Mouse (Mus musculus): ENCODE results near the gene Snap25. TPM values are rescaled to one million over a fixed set of nuclear protein-coding genes. Genes with fewer than 3 reads are reported as not detected.

The Snap25 gene
- total and polyA plus RNA-seq, 3 experiments, result 0.11 TPM; not detected in 2

DNA sequence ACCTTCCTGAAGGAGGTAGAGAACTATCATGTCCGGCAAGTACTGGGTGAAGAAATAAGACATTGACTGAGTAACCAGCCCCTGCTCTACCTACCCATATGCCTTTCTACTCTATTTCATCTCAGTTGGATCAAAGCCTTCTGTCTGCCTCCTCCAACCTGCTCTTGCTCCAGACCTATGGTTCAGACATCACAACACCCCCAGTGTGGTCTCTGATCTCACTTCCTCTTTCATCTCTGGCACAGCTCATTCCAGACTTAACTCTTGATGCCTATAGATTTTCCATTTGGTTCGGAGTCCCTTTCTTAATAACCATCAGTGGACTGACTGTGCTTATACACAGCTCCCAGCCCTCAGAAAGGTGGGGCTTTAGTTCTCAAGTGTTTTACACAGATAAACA, 37.1 kb upstream of the Snap25 start:
- Histone ChIP-seq H3K4me1 (ENCODE audit: insufficient read depth, low read depth, low read length) (no peaks in the 10 kb centered on the region), H3K27me3 (ENCODE audit: insufficient read depth, low read length) (no peaks in the 10 kb centered on the region), H3K36me3 (replicated peaks) (no peaks in the 10 kb centered on the region), H3K9me3 (replicated peaks) (peaks cover 25% of the 10 kb centered on the region), H3K4me3 (ENCODE audit: low read depth, low read length) (no peak overlapping the region)
- DNase-seq (ENCODE audit: low spot score) (no peak), ATAC-seq (ENCODE audit: extremely low read depth, insufficient number of reproducible peaks, low FRiP score, poor library complexity, severe bottlenecking) (no peak)
- TF ChIP-seq POLR2AphosphoS5 (IDR thresholded peaks at IDR 0.05; ENCODE audit: insufficient replicate concordance, low read depth, low read length) (no peak), GATA1 (IDR thresholded peaks at IDR 0.05; ENCODE audit: borderline replicate concordance, low read length) (no peak), TAL1 (conservative IDR thresholded peaks at IDR 0.05; ENCODE audit: low read depth, low read length) (no peak), CTCF (IDR thresholded peaks at IDR 0.05; ENCODE audit: low read depth, low read length) (no peak), GATA2 (IDR thresholded peaks at IDR 0.05; ENCODE audit: borderline replicate concordance, low read depth, low read length) (no peak)

DNA sequence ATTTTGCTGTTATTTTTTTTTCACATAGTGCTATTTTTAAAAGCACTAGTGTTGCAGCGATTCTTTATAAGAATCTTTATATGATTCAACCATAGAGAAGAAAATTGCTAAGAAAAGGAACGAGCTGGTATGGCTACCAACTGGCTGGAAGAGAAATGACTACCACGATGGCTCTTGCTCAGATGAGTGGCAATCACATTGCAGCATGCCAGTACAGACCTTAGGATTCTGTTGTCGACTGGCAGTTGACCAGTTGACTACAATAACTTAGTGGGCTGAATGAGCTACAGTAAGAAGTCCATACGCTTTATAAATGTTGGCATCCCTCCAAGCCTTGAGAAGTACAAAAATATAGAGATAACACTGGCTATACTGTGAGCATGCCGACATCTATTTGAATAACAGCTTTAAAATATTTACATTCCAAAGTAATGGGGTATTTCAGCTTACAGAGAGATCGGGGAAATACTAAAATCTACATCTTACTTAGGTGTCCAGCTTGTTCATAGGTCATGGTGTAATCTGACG, 36.3 kb upstream of the Snap25 start:
- H3K36me3 ChIP-seq (replicated peaks), result no peaks in the 10 kb centered on the region
- H3K4me1 ChIP-seq (ENCODE audit: insufficient read depth, low read depth, low read length), result no peaks in the 10 kb centered on the region
- peaks cover 27% of the 10 kb centered on the region for H3K9me3 ChIP-seq (replicated peaks)
- ATAC-seq (ENCODE audit: extremely low read depth, insufficient number of reproducible peaks, low FRiP score, poor library complexity, severe bottlenecking), result no peak
- H3K27me3 ChIP-seq (ENCODE audit: insufficient read depth, low read length), result no peaks in the 10 kb centered on the region
- DNase-seq (ENCODE audit: low spot score), result no peak
- TF ChIP-seq GATA1 (IDR thresholded peaks at IDR 0.05; ENCODE audit: borderline replicate concordance, low read length), result no peak
- no peak for TF ChIP-seq TAL1 (conservative IDR thresholded peaks at IDR 0.05; ENCODE audit: low read depth, low read length)
- TF ChIP-seq GATA2 (IDR thresholded peaks at IDR 0.05; ENCODE audit: borderline replicate concordance, low read depth, low read length), result no peak
- no peak for TF ChIP-seq CTCF (IDR thresholded peaks at IDR 0.05; ENCODE audit: low read depth, low read length)
- no peak for TF ChIP-seq POLR2AphosphoS5 (IDR thresholded peaks at IDR 0.05; ENCODE audit: insufficient replicate concordance, low read depth, low read length)
- H3K4me3 ChIP-seq (ENCODE audit: low read depth, low read length), result no peak overlapping the region

DNA sequence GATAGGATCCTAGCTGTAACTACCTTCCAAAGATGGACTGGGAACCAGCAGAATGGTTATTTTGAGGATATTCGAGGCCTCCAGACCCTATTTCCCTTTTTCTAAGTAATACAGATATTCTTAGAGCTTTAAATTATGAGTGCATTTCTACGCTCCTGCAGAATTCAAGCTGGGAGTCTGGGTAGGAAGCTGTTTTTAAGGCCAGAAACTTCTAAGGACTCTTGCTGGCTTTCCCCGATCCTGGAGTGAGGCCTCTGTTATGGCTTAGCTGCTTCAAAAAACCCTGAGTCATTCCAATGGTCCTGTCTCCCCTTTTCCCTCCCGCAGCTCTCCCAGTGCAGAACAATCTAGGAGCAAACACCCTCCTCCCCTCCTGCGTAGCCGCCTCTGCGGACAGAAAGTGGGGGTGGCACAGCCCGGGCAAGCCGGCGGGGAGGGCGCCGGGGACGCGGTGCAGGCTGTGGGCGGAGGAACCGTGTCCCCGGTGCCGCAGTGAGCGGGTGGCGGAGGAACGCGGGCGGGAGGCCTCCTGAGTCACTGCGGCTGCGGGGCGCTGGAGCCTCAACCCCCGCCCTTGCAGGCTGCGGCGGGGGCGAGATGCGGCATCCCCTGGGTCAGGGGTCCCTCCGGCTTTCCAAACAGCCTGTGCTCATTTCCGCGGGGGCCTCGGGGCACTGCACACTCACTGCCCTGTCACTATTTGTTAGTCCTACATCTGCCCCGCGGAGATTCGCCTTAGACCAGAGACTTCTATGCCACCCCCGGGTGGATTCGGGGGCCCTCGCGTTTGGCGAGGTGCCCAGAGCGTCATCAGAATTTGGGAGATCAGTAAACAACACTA, 34.7 kb upstream of the Snap25 start:
- no peak for DNase-seq (ENCODE audit: low spot score)
- Histone ChIP-seq H3K9me3 (replicated peaks) (peaks cover 39% of the 10 kb centered on the region), H3K4me3 (ENCODE audit: low read depth, low read length) (peak overlapping the region; percentile 20; the same call in 1 of the 2 replicates), H3K36me3 (replicated peaks) (no peaks in the 10 kb centered on the region), H3K27me3 (ENCODE audit: insufficient read depth, low read length) (no peaks in the 10 kb centered on the region), H3K4me1 (ENCODE audit: insufficient read depth, low read depth, low read length) (no peaks in the 10 kb centered on the region)
- TF ChIP-seq TAL1 (conservative IDR thresholded peaks at IDR 0.05; ENCODE audit: low read depth, low read length), result no peak
- TF ChIP-seq GATA1 (IDR thresholded peaks at IDR 0.05; ENCODE audit: borderline replicate concordance, low read length), result no peak
- TF ChIP-seq POLR2AphosphoS5 (IDR thresholded peaks at IDR 0.05; ENCODE audit: insufficient replicate concordance, low read depth, low read length), result no peak
- TF ChIP-seq GATA2 (IDR thresholded peaks at IDR 0.05; ENCODE audit: borderline replicate concordance, low read depth, low read length), result no peak
- TF ChIP-seq CTCF (IDR thresholded peaks at IDR 0.05; ENCODE audit: low read depth, low read length), result no peak
- ATAC-seq (ENCODE audit: extremely low read depth, insufficient number of reproducible peaks, low FRiP score, poor library complexity, severe bottlenecking), result no peak; the same call in 1 of the 2 replicates

DNA sequence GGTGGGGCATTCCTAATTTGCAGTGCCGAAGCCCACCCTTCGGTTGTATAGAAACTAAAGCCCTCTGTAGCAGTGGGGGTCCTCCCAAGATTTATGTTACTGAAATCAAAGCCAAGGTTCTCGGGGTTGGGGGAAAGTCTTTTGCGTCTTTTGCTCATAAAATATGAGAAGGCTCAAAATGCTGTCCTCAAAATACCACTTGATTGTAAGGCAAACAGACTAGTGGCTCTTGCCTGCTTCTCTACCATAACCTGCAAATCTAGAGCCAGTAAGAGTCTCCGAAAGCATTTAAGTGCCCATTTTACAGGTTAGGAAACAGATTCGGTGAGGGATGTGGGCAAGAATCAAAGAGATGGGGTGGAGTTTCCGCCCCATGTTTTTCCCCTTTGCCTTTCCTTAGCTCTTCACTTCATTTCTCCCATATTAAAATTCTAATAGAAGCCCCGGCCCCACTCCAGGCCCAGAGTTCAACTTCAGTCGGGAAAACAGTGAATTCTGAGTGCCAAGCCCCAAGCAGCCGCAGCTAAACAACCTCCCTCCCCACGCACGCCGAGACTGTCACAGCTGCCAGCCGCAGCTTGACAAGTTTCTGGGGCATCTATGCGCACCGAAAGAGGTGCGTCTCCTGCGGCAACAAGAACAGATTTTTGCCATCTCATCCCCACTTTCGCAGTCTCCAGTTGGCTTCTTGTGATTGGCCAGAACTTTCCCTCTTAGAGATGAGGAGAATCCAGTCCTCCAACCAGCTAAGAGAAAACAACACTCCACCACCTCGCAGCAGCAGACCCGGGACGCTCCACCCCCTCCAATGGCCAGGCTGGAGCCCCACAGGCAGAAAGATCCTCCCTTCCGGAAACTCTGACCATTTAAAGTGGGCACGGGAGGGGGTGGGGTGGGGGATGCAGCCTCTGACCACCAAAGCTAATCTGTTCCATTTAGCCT, 33.7 kb upstream of the Snap25 start:
- Histone ChIP-seq H3K36me3 (replicated peaks) (no peaks in the 10 kb centered on the region), H3K9me3 (replicated peaks) (peaks cover 39% of the 10 kb centered on the region), H3K4me3 (ENCODE audit: low read depth, low read length) (no peak overlapping the region), H3K27me3 (ENCODE audit: insufficient read depth, low read length) (no peaks in the 10 kb centered on the region), H3K4me1 (ENCODE audit: insufficient read depth, low read depth, low read length) (no peaks in the 10 kb centered on the region)
- no peak for TF ChIP-seq GATA2 (IDR thresholded peaks at IDR 0.05; ENCODE audit: borderline replicate concordance, low read depth, low read length)
- TF ChIP-seq TAL1 (conservative IDR thresholded peaks at IDR 0.05; ENCODE audit: low read depth, low read length), result no peak
- TF ChIP-seq POLR2AphosphoS5 (IDR thresholded peaks at IDR 0.05; ENCODE audit: insufficient replicate concordance, low read depth, low read length), result no peak
- no peak for TF ChIP-seq GATA1 (IDR thresholded peaks at IDR 0.05; ENCODE audit: borderline replicate concordance, low read length)
- no peak for TF ChIP-seq CTCF (IDR thresholded peaks at IDR 0.05; ENCODE audit: low read depth, low read length)
- ATAC-seq (ENCODE audit: extremely low read depth, insufficient number of reproducible peaks, low FRiP score, poor library complexity, severe bottlenecking) (no peak), DNase-seq (ENCODE audit: low spot score) (no peak)

DNA sequence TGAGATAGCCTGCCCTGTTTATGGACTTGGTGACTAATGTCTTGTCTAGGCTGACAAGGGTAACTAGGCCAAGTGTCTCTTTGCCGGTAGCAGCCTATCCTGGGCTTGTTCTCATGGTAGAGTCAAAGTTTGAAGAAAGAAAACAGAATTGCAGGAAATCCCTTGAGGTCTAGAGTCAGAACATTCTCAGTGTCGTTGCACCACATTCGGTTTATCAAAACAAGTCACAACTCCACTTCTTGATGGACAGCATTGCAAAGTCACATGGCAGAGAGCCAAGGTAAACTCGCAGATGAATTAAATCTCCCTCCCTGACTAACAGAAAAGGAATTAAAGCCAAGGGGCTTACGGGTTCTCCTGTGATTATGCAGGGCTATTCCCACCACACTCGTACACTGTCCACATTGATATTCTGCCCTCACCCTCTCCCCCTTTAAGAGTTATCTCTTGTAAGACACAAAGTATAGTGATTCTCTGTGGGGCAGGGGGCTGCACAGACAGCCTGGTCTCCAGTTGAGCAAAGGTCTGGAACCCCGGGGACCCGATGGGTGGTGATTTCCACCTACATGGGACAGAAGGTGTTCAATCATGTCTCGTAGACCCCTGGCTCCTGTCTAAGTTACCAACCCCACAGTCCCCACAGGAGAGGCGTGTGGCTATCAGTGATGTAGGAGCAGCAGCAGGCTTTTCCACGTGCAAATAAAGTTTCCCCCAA, 30.9 kb upstream of the Snap25 start:
- ATAC-seq (ENCODE audit: extremely low read depth, insufficient number of reproducible peaks, low FRiP score, poor library complexity, severe bottlenecking) (no peak), DNase-seq (ENCODE audit: low spot score) (no peak)
- H3K27me3 ChIP-seq (ENCODE audit: insufficient read depth, low read length), result no peaks in the 10 kb centered on the region
- TF ChIP-seq TAL1 (conservative IDR thresholded peaks at IDR 0.05; ENCODE audit: low read depth, low read length) (no peak), POLR2AphosphoS5 (IDR thresholded peaks at IDR 0.05; ENCODE audit: insufficient replicate concordance, low read depth, low read length) (no peak), GATA2 (IDR thresholded peaks at IDR 0.05; ENCODE audit: borderline replicate concordance, low read depth, low read length) (no peak), CTCF (IDR thresholded peaks at IDR 0.05; ENCODE audit: low read depth, low read length) (no peak), GATA1 (IDR thresholded peaks at IDR 0.05; ENCODE audit: borderline replicate concordance, low read length) (no peak)
- H3K36me3 ChIP-seq (replicated peaks), result no peaks in the 10 kb centered on the region
- H3K4me3 ChIP-seq (ENCODE audit: low read depth, low read length), result no peak overlapping the region
- peaks cover 37% of the 10 kb centered on the region for H3K9me3 ChIP-seq (replicated peaks)
- no peaks in the 10 kb centered on the region for H3K4me1 ChIP-seq (ENCODE audit: insufficient read depth, low read depth, low read length)

Measured in G1E (cell line).